Mouse (Mus musculus): ENCODE measurements around the gene Prkcz. TPM values are rescaled to one million over a fixed set of nuclear protein-coding genes. Genes with fewer than 3 reads are reported as not detected.

Gene Prkcz
- polyA plus RNA-seq, 1 experiment from 2014 or later = 3.0 TPM

DNA sequence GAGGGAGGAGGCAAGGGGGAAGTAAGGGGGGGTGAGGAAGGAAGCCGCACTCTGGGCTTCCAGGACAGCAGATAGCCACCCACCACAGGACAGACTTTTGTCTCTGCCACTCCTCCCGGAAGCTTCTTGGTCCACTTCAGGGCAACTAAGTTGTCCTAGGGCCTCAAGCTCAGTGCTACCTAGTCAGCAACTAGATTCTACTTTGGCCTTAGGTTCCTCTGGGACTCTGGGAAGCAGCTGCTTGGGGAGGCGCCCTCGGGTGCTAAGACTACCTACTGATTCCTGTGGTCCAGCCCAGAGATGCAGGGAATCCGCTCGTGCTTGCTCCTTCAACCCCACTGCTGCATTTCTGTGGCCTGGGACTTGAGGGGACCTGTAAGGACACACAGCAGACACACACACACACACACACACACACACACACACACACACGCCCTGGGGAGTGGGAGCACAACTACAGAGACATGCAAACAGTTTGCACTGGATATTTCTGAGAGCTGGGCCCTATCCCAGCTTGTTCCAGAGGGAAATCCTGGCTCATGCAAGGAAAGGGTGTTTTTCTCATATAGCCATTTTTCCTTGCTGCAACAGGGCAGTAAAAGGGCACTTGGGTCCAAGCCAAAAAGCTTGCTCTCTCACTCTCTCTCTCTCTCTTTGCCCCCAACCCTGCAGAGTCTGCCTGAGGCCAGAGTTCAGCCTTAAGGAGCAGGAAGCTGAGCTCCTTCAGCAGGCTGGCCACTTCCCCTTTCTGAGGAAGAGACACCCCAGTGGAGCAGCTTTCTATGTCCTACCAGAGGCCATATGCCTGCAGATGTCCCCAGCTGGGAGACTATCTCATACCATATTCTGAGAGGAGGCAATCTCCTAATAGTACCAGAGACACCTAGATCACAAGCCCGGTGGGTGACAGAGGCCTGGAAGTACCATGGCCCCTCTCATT lies 126.5 kb downstream of the Prkcz start:
- H3K9ac ChIP-seq (replicated peaks) = peak overlapping the region; percentile 35
- H3K9me3 ChIP-seq (ENCODE audit: low read length) = no peaks in the 10 kb centered on the region
- DNase-seq = peak; percentile 56
- H3K4me3 ChIP-seq (ENCODE audit: low read depth, low read length) = no peak overlapping the region
- H3K27ac ChIP-seq (ENCODE audit: low read depth) = peak overlapping the region; percentile 78
- TF ChIP-seq EP300 (IDR thresholded peaks at IDR 0.05; ENCODE audit: low read depth) (no peak), CTCF (IDR thresholded peaks at IDR 0.05; ENCODE audit: low read depth) (no peak)
- peak overlapping the region; percentile 45 for H3K4me2 ChIP-seq (ENCODE audit: low read depth, low read length)
- H3K27me3 ChIP-seq (ENCODE audit: insufficient read depth, low read length) = no peaks in the 10 kb centered on the region
- no peaks in the 10 kb centered on the region for H3K36me3 ChIP-seq (replicated peaks; ENCODE audit: insufficient read depth, low read length)
- peaks cover 36% of the 10 kb centered on the region for H3K4me1 ChIP-seq (ENCODE audit: insufficient read depth)
- 33% methylated on average over 8 of the region's 8 CpGs for WGBS (ENCODE audit: insufficient replicate concordance)
- ATAC-seq = peak; percentile 51

DNA sequence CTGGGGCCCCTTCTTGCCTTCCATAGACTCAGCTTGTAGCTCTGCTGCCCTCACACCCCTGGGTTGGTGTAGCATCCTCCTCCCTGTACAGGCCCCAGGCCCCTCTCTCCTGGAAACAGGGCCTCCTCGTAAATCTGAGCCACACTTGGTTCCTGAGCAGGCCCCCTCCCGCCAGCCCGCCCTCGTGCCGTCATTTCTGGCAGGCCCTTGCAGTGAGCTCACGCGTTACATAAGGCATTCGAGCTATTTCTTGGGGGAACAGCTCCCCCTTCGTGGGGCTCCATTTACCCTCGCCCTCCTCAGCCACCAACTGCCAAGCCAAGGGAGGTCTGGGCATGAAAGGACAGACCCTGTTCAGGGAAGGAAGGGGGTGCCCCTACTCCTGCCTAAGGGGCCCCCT lies 127.3 kb downstream of the Prkcz start:
- Histone ChIP-seq H3K9ac (replicated peaks) (0 out of 2 replicates have a peak overlapping the region, but pooled peaks have one; percentile 26), H3K4me3 (ENCODE audit: low read depth, low read length) (no peak overlapping the region), H3K27ac (ENCODE audit: low read depth) (peak overlapping the region; percentile 78), H3K36me3 (replicated peaks; ENCODE audit: insufficient read depth, low read length) (no peaks in the 10 kb centered on the region), H3K4me2 (ENCODE audit: low read depth, low read length) (no peak overlapping the region), H3K4me1 (ENCODE audit: insufficient read depth) (peaks cover 36% of the 10 kb centered on the region), H3K9me3 (ENCODE audit: low read length) (no peaks in the 10 kb centered on the region), H3K27me3 (ENCODE audit: insufficient read depth, low read length) (no peaks in the 10 kb centered on the region)
- ATAC-seq = no peak
- 26% methylated on average over 10 of the region's 10 CpGs for WGBS (ENCODE audit: insufficient replicate concordance)
- TF ChIP-seq EP300 (IDR thresholded peaks at IDR 0.05; ENCODE audit: low read depth) (no peak), CTCF (IDR thresholded peaks at IDR 0.05; ENCODE audit: low read depth) (0 out of 2 replicates have a peak, but pooled peaks have one; percentile 2)
- DNase-seq = no peak

DNA sequence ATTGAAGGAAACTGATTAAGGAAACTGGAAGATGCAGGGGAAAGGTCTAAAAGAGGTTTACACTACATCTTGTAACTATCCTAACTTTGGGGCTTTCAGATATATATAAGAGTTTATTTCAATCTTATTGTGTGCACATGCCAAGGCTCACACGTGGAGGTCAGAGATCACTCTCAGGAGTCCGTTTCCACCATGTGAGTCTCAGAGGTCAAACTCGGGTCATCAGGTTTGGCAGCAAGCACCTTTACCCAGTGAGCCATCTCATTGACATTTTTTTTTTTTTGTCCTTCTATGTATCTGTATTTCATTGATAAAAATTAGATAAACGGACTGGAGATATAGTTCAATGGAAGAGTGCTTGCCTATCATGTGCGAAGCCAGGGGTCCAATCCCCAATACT lies 132.7 kb downstream of the Prkcz start:
- Histone ChIP-seq H3K36me3 (replicated peaks; ENCODE audit: insufficient read depth, low read length) (no peaks in the 10 kb centered on the region), H3K4me3 (ENCODE audit: low read depth, low read length) (no peak overlapping the region), H3K4me2 (ENCODE audit: low read depth, low read length) (no peak overlapping the region), H3K9me3 (ENCODE audit: low read length) (no peaks in the 10 kb centered on the region), H3K27ac (ENCODE audit: low read depth) (no peak overlapping the region), H3K27me3 (ENCODE audit: insufficient read depth, low read length) (no peaks in the 10 kb centered on the region), H3K9ac (replicated peaks) (no peak overlapping the region), H3K4me1 (ENCODE audit: insufficient read depth) (peaks cover 3% of the 10 kb centered on the region)
- DNase-seq (no peak), ATAC-seq (no peak)
- TF ChIP-seq EP300 (IDR thresholded peaks at IDR 0.05; ENCODE audit: low read depth) (no peak), CTCF (IDR thresholded peaks at IDR 0.05; ENCODE audit: low read depth) (no peak)
- WGBS (ENCODE audit: insufficient replicate concordance) = 66% methylated on average over 5 of the region's 5 CpGs

DNA sequence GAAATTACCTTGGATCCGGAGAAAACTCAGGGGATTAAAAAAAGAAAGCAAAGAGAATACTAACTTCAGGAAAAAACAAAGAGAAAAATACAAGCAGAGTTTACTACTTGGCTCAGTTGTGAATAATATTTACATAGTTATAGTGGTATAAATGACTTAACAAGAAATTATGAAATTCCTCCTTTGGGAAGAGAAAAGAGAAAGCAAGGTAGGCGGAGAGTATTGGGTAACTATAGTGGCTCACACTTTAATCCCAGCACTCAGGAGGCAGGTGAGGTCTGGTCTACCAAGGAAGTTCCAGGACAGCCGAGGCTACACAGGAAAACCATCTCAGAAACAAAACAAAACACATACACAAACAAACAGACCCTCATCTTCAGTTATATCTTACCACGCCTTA lies 133.2 kb downstream of the Prkcz start:
- Histone ChIP-seq H3K9me3 (ENCODE audit: low read length) (no peaks in the 10 kb centered on the region), H3K4me1 (ENCODE audit: insufficient read depth) (peaks cover 5% of the 10 kb centered on the region), H3K9ac (replicated peaks) (no peak overlapping the region), H3K4me2 (ENCODE audit: low read depth, low read length) (no peak overlapping the region), H3K4me3 (ENCODE audit: low read depth, low read length) (no peak overlapping the region), H3K36me3 (replicated peaks; ENCODE audit: insufficient read depth, low read length) (no peaks in the 10 kb centered on the region), H3K27ac (ENCODE audit: low read depth) (no peak overlapping the region), H3K27me3 (ENCODE audit: insufficient read depth, low read length) (no peaks in the 10 kb centered on the region)
- TF ChIP-seq CTCF (IDR thresholded peaks at IDR 0.05; ENCODE audit: low read depth) = no peak
- no peak for TF ChIP-seq EP300 (IDR thresholded peaks at IDR 0.05; ENCODE audit: low read depth)
- ATAC-seq (no peak), DNase-seq (no peak)
- WGBS (ENCODE audit: insufficient replicate concordance) = 77% methylated on average over 4 of the region's 4 CpGs

DNA sequence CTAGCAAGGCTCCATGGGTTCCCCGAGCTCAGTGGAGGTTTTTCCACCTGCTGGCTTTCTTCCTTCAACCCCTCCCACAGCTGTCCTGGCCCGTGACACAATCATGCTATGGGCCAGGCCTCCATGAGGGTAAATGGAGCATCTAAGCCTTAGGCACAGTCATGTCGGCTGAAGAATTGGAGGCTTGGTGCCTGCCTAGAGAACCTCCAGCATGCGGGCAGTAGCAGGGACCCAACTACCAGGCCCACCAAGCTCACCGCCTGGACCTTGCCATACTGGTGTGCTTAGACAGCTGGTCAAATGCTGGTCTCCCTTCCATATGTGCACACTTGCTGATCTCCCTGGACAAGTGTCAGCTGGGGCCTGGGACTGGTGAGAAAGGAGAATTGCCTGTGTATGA lies 135.2 kb downstream of the Prkcz start:
- no peaks in the 10 kb centered on the region for H3K27me3 ChIP-seq (ENCODE audit: insufficient read depth, low read length)
- TF ChIP-seq EP300 (IDR thresholded peaks at IDR 0.05; ENCODE audit: low read depth) (no peak), CTCF (IDR thresholded peaks at IDR 0.05; ENCODE audit: low read depth) (no peak)
- no peaks in the 10 kb centered on the region for H3K36me3 ChIP-seq (replicated peaks; ENCODE audit: insufficient read depth, low read length)
- no peak overlapping the region for H3K4me2 ChIP-seq (ENCODE audit: low read depth, low read length)
- H3K4me1 ChIP-seq (ENCODE audit: insufficient read depth) = peaks cover 6% of the 10 kb centered on the region
- 73% methylated on average over 5 of the region's 5 CpGs for WGBS (ENCODE audit: insufficient replicate concordance)
- no peak overlapping the region for H3K27ac ChIP-seq (ENCODE audit: low read depth)
- no peak overlapping the region for H3K9ac ChIP-seq (replicated peaks)
- DNase-seq (no peak), ATAC-seq (no peak)
- no peaks in the 10 kb centered on the region for H3K9me3 ChIP-seq (ENCODE audit: low read length)
- no peak overlapping the region for H3K4me3 ChIP-seq (ENCODE audit: low read depth, low read length)

DNA sequence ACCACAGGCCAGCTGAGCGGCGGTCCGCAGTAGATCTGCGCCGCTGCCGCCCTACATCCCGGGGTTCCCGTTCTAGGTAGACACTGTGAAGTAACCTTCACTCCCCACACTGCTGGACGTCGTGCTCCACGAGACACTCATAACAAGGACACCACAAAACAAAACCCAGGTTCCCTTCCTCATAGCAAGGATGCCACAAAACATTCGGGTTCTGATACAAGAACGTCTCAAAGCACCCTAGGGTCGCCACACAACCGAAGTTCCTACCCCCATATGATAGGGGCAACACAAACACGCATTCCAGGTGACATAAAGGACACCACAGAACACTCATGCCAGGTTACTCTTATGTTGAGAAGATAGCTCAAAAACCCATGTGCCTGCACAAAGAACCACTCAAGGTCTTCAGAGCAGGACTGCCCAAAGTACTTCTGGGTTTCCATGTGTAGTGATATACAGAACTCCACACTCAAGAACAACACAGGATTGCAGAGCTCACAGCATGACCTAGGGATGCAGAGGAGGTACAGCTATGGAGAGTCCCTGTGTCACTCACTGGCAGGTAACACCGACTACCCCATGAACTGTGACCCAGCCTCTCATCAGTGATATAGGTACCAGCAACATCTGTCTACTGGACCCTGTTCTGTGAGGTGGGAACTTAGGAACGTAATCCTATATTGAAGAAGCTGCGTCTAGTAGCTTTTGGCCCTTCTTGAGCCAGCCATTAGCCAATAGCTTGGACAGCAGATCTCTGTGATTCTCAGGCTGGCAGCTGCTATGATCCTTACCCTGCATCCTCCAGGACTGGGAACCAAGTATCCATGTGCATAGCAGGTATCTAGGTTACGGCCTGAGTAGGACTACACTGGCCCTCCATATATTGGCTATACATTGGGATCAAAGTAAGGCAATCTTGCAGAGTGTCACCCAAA lies 137.3 kb downstream of the Prkcz start:
- H3K4me3 ChIP-seq (ENCODE audit: low read depth, low read length) = peak overlapping the region; percentile 39
- peak overlapping the region; percentile 74 for H3K4me2 ChIP-seq (ENCODE audit: low read depth, low read length)
- H3K36me3 ChIP-seq (replicated peaks; ENCODE audit: insufficient read depth, low read length) = no peaks in the 10 kb centered on the region
- peak overlapping the region; percentile 70 for H3K9ac ChIP-seq (replicated peaks)
- H3K27me3 ChIP-seq (ENCODE audit: insufficient read depth, low read length) = no peaks in the 10 kb centered on the region
- TF ChIP-seq CTCF (IDR thresholded peaks at IDR 0.05; ENCODE audit: low read depth) (no peak), EP300 (IDR thresholded peaks at IDR 0.05; ENCODE audit: low read depth) (no peak)
- peak; percentile 22 for ATAC-seq
- no peaks in the 10 kb centered on the region for H3K9me3 ChIP-seq (ENCODE audit: low read length)
- peaks cover 24% of the 10 kb centered on the region for H3K4me1 ChIP-seq (ENCODE audit: insufficient read depth)
- 25% methylated on average over 20 of the region's 20 CpGs for WGBS (ENCODE audit: insufficient replicate concordance)
- H3K27ac ChIP-seq (ENCODE audit: low read depth) = peak overlapping the region; percentile 91
- DNase-seq = no peak
